Mouse (Mus musculus) CH12.LX (cell line): ENCODE measurements around the gene Mphosph6. TPM values are rescaled to one million over a fixed set of nuclear protein-coding genes. Genes with fewer than 3 reads are reported as not detected.

ENCODE experiments used
- DNase-seq: peaks from one replicate; pipeline ENCODE4 v3.0.0-alpha.2; 2013; ENCODE audit errors: extremely low read depth
- H3K27ac ChIP-seq: 2 replicates; pipeline ENCODE4 v1.5.1; 2012; ENCODE audit warnings: low read depth, mild to moderate bottlenecking, control low read depth, moderate library complexity; ENCODE audit not compliant: insufficient read depth
- H3K27me3 ChIP-seq: replicated peaks from 2 replicates; pipeline ENCODE3; 2012; ENCODE audit warnings: inconsistent platforms
- H3K36me3 ChIP-seq, 2 experiments: replicated peaks in 1 of 2; 2 replicates each; pipeline versions ENCODE3 to v1.6.1; 2012; ENCODE audit warnings: inconsistent platforms in 1 of 2, low read length in 1 of 2, mild to moderate bottlenecking in 1 of 2, mixed read lengths in 1 of 2, moderate library complexity in 1 of 2; ENCODE audit not compliant: control insufficient read depth in 1 of 2, insufficient read depth in 1 of 2
- H3K4me1 ChIP-seq, 2 experiments: 2 replicates each; pipeline ENCODE4 v1.6.1; 2012; ENCODE audit warnings: inconsistent platforms in 1 of 2, moderate library complexity in 1 of 2; ENCODE audit not compliant: insufficient read depth in 2 of 2, control insufficient read depth in 1 of 2
- H3K4me2 ChIP-seq: 2 replicates; pipeline ENCODE4 v1.6.1; 2012; ENCODE audit warnings: low read depth, mild to moderate bottlenecking, control low read depth; ENCODE audit not compliant: poor library complexity, insufficient read depth, severe bottlenecking
- H3K4me3 ChIP-seq, 3 experiments: fragments of 150-350 bp in 1 of 3; sonication (generic) in 1 of 3; replicated peaks in 1 of 3; 2 replicates each; pipeline versions ENCODE3 to v1.5.1; 2011 to 2012; ENCODE audit warnings: low read depth in 2 of 3, low read length in 2 of 3, mild to moderate bottlenecking in 2 of 3, moderate library complexity in 2 of 3, control low read depth in 1 of 3, improper control_type of control experiment in 1 of 3, inconsistent platforms in 1 of 3, mixed read lengths in 1 of 3; ENCODE audit not compliant: poor library complexity in 1 of 3
- H3K79me2 ChIP-seq: replicated peaks from 2 replicates; pipeline ENCODE4 v1.6.1; 2012; ENCODE audit warnings: mild to moderate bottlenecking, moderate library complexity; ENCODE audit not compliant: control insufficient read depth, poor library complexity, insufficient read depth, severe bottlenecking; ENCODE audit errors: extremely low read depth
- H3K9ac ChIP-seq: 2 replicates; pipeline ENCODE4 v1.6.1; 2012; ENCODE audit warnings: low read depth, mild to moderate bottlenecking, control low read depth, moderate library complexity; ENCODE audit not compliant: insufficient read depth
- H3K9me3 ChIP-seq: replicated peaks from 2 replicates; pipeline ENCODE3; 2012; ENCODE audit warnings: low read length, inconsistent platforms, mixed read lengths
- BHLHE40 ChIP-seq: IDR thresholded peaks from 2 replicates; pipeline ENCODE4 v1.6.1; 2011; ENCODE audit warnings: mild to moderate bottlenecking, low read depth, low read length, improper control_type of control experiment
- CHD1 ChIP-seq: IDR thresholded peaks from 2 replicates; pipeline ENCODE4 v1.6.1; 2012; ENCODE audit warnings: low read depth, low read length, improper control_type of control experiment, inconsistent platforms
- ELF1 ChIP-seq: IDR thresholded peaks from 2 replicates; pipeline ENCODE4 v1.6.1; 2014; ENCODE audit warnings: low read depth, mild to moderate bottlenecking, inconsistent platforms, low read length, improper control_type of control experiment
- EP300 ChIP-seq: IDR thresholded peaks from 2 replicates; pipeline ENCODE4 v1.6.1; 2011; ENCODE audit warnings: low read length, improper control_type of control experiment
- ETS1 ChIP-seq: conservative IDR thresholded peaks from 2 replicates; pipeline ENCODE4 v1.6.1; 2012; ENCODE audit warnings: low read depth, mild to moderate bottlenecking, inconsistent platforms, low read length, improper control_type of control experiment, moderate library complexity
- GABPA ChIP-seq: IDR thresholded peaks from 2 replicates; pipeline ENCODE4 v1.6.1; 2012; ENCODE audit warnings: low read depth, low read length, improper control_type of control experiment, inconsistent platforms; ENCODE audit not compliant: insufficient replicate concordance
- JUN ChIP-seq: IDR thresholded peaks from 2 replicates; pipeline ENCODE4 v1.6.1; 2011; ENCODE audit warnings: low read depth, mild to moderate bottlenecking, low read length, improper control_type of control experiment, moderate library complexity; ENCODE audit not compliant: insufficient read depth
- JUND ChIP-seq: conservative IDR thresholded peaks from 2 replicates; pipeline ENCODE4 v1.6.1; 2011; ENCODE audit warnings: low read depth, low read length, improper control_type of control experiment
- KAT2A ChIP-seq: IDR thresholded peaks from 2 replicates; pipeline ENCODE4 v1.6.1; 2012; ENCODE audit warnings: low read length, improper control_type of control experiment, inconsistent platforms; ENCODE audit not compliant: insufficient replicate concordance
- MAFK ChIP-seq: IDR thresholded peaks from 2 replicates; pipeline ENCODE4 v1.6.1; 2011; ENCODE audit warnings: low read length, improper control_type of control experiment; ENCODE audit not compliant: insufficient replicate concordance
- MAX ChIP-seq: IDR thresholded peaks from 2 replicates; pipeline ENCODE4 v1.6.1; 2011; ENCODE audit warnings: low read length, improper control_type of control experiment
- MXI1 ChIP-seq: IDR thresholded peaks from 2 replicates; pipeline ENCODE4 v1.6.1; 2011; ENCODE audit warnings: mild to moderate bottlenecking, low read depth, low read length, improper control_type of control experiment
- MYC ChIP-seq: IDR thresholded peaks from 2 replicates; pipeline ENCODE4 v1.6.1; 2011; ENCODE audit warnings: low read depth, mild to moderate bottlenecking, improper control_type of control experiment, low read length
- NELFE ChIP-seq: IDR thresholded peaks from 2 replicates; pipeline ENCODE4 v1.6.1; 2011; ENCODE audit warnings: low read depth, low read length, improper control_type of control experiment
- POLR2A ChIP-seq: IDR thresholded peaks from 2 replicates; pipeline ENCODE4 v1.6.1; 2011; ENCODE audit warnings: low read depth, mild to moderate bottlenecking, improper control_type of control experiment, low read length
- RAD21 ChIP-seq: IDR thresholded peaks from 2 replicates; pipeline ENCODE4 v1.6.1; 2011; ENCODE audit warnings: low read depth, mild to moderate bottlenecking, low read length, improper control_type of control experiment, moderate library complexity
- SIN3A ChIP-seq: IDR thresholded peaks from 2 replicates; pipeline ENCODE4 v1.6.1; 2012; ENCODE audit warnings: low read length, improper control_type of control experiment, inconsistent platforms
- SMC3 ChIP-seq: IDR thresholded peaks from 2 replicates; pipeline ENCODE4 v1.6.1; 2011; ENCODE audit warnings: low read depth, low read length, improper control_type of control experiment
- TBP ChIP-seq: conservative IDR thresholded peaks from 2 replicates; pipeline ENCODE4 v1.6.1; 2011; ENCODE audit warnings: low read depth, low read length, improper control_type of control experiment
- TCF12 ChIP-seq: IDR thresholded peaks from 2 replicates; pipeline ENCODE4 v1.6.1; 2014; ENCODE audit warnings: low read depth, mild to moderate bottlenecking, inconsistent platforms, low read length, improper control_type of control experiment
- USF1 ChIP-seq: IDR thresholded peaks from 2 replicates; pipeline ENCODE4 v1.6.1; 2014; ENCODE audit warnings: low read depth, mild to moderate bottlenecking, inconsistent platforms, low read length, improper control_type of control experiment
- ZC3H11A ChIP-seq: IDR thresholded peaks from 2 replicates; pipeline ENCODE4 v1.6.1; 2012; ENCODE audit warnings: low read depth, mild to moderate bottlenecking, inconsistent platforms, low read length, improper control_type of control experiment
- ZKSCAN1 ChIP-seq: IDR thresholded peaks from 2 replicates; pipeline ENCODE4 v1.6.1; 2012; ENCODE audit warnings: low read depth, inconsistent platforms, low read length, improper control_type of control experiment, borderline replicate concordance
- ZMIZ1 ChIP-seq: IDR thresholded peaks from 2 replicates; pipeline ENCODE4 v1.6.1; 2012; ENCODE audit warnings: low read depth, mild to moderate bottlenecking, inconsistent platforms, low read length, improper control_type of control experiment
- ZNF384 ChIP-seq: IDR thresholded peaks from 2 replicates; pipeline ENCODE4 v1.6.1; 2012; ENCODE audit warnings: low read depth, low read length, improper control_type of control experiment, inconsistent platforms
- dilution Hi-C: fragments of 300-500 bp; cut with MboI; formaldehyde crosslinking; loops from 2 replicates; pipeline ENCODE4 v1.14.3; 2020; ENCODE audit warnings: low sequenced_read_pairs; ENCODE audit not compliant: extremely low pct_unique_long_range_greater_than_20kb, extremely low pct_ligation_motif_present
- in situ Hi-C: fragments of 300-500 bp; cut with MboI; formaldehyde crosslinking; loops from 3 replicates; pipeline ENCODE4 v1.14.3; 2019; ENCODE audit warnings: low sequenced_read_pairs, low pct_ligation_motif_present, low pct_unique_long_range_greater_than_20kb, mixed read lengths
- polyA plus RNA-seq: library from polyadenylated mRNA; unstranded; fragments of >175 nt; gene quantifications from 2 replicates; pipeline ENCODE4 v1.2.1, GENCODE M21; 2012; ENCODE audit warnings: low read depth; ENCODE audit not compliant: insufficient read length
- total RNA-seq, 2 experiments: library from RNA; depleted of rRNA; stranded (reverse); fragments of 300-350 nt in 1 of 2; fragments of >200 nt in 1 of 2; gene quantifications; 2 replicates each; pipeline ENCODE4 v1.2.3; 2012 to 2014

Mphosph6 gene
- total and polyA plus RNA-seq, 3 experiments: 89.6 to 241 (median 225) TPM

DNA sequence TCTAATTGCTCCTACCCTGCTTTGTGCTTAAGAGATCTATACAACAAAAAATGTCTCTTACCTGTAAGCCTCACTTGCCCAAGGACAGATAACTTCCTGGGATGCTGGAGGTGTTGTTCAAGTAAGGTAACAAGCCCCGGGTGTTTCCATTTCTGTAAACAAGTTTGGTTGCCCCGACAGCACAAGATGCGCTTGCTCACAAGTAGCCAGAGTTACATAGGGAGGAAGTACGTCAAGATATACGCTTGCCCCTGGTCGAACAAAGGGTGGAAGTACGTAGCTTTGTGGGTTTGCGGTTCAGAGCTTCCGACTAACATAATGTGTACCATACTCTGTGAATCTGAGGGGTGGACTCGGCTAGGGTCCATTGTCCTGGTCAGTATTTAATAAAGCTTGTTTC is 25.7 kb downstream of the Mphosph6 start:
- H3K4me2 ChIP-seq: no peak overlapping the region
- H3K4me1 ChIP-seq: peaks cover 12 to 60% of the 10 kb centered on the region in 2 experiments
- no peak for DNase-seq
- TF ChIP-seq ZMIZ1 (no peak), ETS1 (no peak), ZNF384 (no peak), GABPA (no peak), NELFE (no peak), MAX (no peak), JUN (no peak), RAD21 (no peak), KAT2A (no peak), MXI1 (no peak), TCF12 (no peak)
- H3K27ac ChIP-seq: no peak overlapping the region
- no peaks in the 10 kb centered on the region for H3K27me3 ChIP-seq
- no peaks in the 10 kb centered on the region for H3K9me3 ChIP-seq
- no peak overlapping the region for H3K4me3 ChIP-seq
- in situ Hi-C loops (no loop called here), dilution Hi-C loops (no loop called here)
- H3K36me3 ChIP-seq: no peaks in the 10 kb centered on the region
- H3K79me2 ChIP-seq: no peaks in the 10 kb centered on the region; the same call in 1 of the 2 replicates
- no peak overlapping the region for H3K9ac ChIP-seq

DNA sequence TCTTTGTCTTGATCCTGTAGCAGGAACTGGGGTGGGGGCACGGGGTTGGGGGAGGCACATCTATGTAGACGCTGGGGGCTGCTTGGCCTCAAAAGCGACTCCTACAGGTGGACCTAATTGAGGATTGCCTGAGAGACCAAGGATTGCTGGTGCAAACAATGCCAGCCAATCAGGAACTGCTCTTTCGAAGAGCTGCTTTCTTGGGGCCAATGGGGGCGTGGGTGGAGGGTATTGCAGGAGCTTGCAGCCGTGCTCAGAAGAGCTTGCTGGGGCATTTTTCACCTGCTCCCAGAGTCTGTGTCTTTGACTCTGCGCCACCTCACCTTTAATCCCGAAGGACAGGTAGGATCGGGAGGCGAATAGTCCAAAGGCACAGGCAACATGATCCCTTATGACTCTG is 26.1 kb downstream of the Mphosph6 start:
- Histone ChIP-seq H3K9ac (no peak overlapping the region), H3K79me2 (no peaks in the 10 kb centered on the region; the same call in 1 of the 2 replicates), H3K4me3 (no peak overlapping the region), H3K9me3 (no peaks in the 10 kb centered on the region), H3K4me2 (no peak overlapping the region), H3K4me1 (peaks cover 11 to 58% of the 10 kb centered on the region in 2 experiments), H3K36me3 (no peaks in the 10 kb centered on the region), H3K27me3 (no peaks in the 10 kb centered on the region), H3K27ac (no peak overlapping the region)
- no peak for DNase-seq
- dilution Hi-C loops (no loop called here), in situ Hi-C loops (no loop called here)
- no peak for TF ChIP-seq ZKSCAN1
- no peak for TF ChIP-seq CHD1

DNA sequence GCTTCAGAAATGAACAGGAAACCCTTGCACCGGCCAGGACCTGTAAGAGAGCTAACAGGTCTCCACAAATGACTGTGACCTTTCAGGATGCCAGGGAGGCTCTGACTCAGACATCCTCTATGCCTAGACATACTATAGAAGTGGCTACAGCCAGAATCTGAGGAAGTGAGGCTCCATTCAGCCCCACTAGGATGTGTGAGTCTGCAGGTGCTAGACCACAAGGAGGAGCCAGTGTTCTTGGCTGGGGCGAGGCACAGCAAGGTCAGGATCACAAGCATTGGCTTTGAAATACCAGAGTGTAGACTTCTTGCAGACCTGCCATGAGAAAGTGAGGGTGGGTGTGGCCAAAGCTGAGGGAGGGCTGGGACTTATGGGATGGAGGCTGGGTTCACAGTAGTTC is 29.1 kb downstream of the Mphosph6 start:
- peaks cover 5 to 28% of the 10 kb centered on the region in 2 experiments for H3K4me1 ChIP-seq
- no peaks in the 10 kb centered on the region for H3K36me3 ChIP-seq
- H3K9ac ChIP-seq: no peak overlapping the region
- H3K79me2 ChIP-seq: no peaks in the 10 kb centered on the region
- 0 out of 2 replicates have a peak overlapping the region, but pooled peaks have one; percentile 41 for H3K27ac ChIP-seq
- DNase-seq: peak; percentile 95
- no peak overlapping the region for H3K4me3 ChIP-seq
- peak overlapping the region; percentile 33 for H3K4me2 ChIP-seq
- dilution Hi-C loops: no loop called here
- in situ Hi-C loops: loop anchor here (5.0 kb wide), 1 partner anchor 90 kb away; no protein-coding TSS in a partner anchor
- H3K27me3 ChIP-seq: no peaks in the 10 kb centered on the region
- H3K9me3 ChIP-seq: no peaks in the 10 kb centered on the region
- TF ChIP-seq JUND (no peak), ZC3H11A (peak; percentile 95), RAD21 (peak; percentile 99), MAFK (no peak), ZKSCAN1 (peak; percentile 8; the same call in 1 of the 2 replicates), MYC (peak; percentile 63; the same call in 1 of the 2 replicates), SIN3A (peak; percentile 69), EP300 (no peak; the same call in 1 of the 2 replicates), ELF1 (peak; percentile 59; the same call in 1 of the 2 replicates), USF1 (peak; percentile 34; the same call in 1 of the 2 replicates), SMC3 (peak; percentile 100), ZNF384 (no peak), POLR2A (peak; percentile 35; the same call in 1 of the 2 replicates), TBP (0 out of 2 replicates have a peak, but pooled peaks have one; percentile 46), NELFE (0 out of 2 replicates have a peak, but pooled peaks have one; percentile 46), BHLHE40 (no peak; the same call in 1 of the 2 replicates), MXI1 (peak; percentile 46; the same call in 1 of the 2 replicates)
